Mouse (Mus musculus) thymus, adult 2 months (tissue): ENCODE data around the gene Unc5a.

Experiments used
- CTCF ChIP-seq: fragments of 200-500 bp; IDR thresholded peaks from 2 replicates; pipeline ENCODE4 v1.5.1; 2012; ENCODE audit warnings: mild to moderate bottlenecking, control low read depth, low read length, moderate library complexity, borderline replicate concordance; ENCODE audit not compliant: control insufficient read depth, poor library complexity, insufficient read depth; ENCODE audit errors: extremely low read depth
- POLR2A ChIP-seq: fragments of 200-500 bp; IDR thresholded peaks from 2 replicates; pipeline ENCODE4 v1.6.1; 2012; ENCODE audit warnings: mild to moderate bottlenecking, low read length, control low read depth, moderate library complexity; ENCODE audit not compliant: control insufficient read depth, poor library complexity, insufficient read depth; ENCODE audit errors: extremely low read depth

DNA sequence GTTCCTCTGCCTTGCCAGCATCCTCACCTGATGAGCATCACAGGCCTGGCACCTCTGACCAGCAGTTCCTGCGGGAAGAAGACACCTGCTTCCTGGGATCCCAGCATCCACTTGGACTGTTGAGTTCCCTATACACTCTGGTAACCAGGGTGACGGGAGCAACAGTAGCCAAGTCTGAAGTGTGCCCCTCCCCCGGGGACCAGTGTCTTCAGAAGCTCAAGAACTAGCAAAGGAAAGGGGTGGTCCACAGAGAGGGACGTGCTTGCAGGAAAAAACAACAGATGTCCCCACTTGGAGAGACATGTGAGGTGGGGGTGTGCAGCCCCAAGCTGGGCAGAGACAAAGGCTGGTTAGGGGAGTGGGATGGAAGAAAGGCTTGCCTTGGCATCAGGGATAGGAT lies 19.1 kb upstream of the Unc5a start:
- no peak for TF ChIP-seq POLR2A
- no peak for TF ChIP-seq CTCF
